7 mouse cellular contexts compared by ENCODE assay signal in the genomic region with DNA sequence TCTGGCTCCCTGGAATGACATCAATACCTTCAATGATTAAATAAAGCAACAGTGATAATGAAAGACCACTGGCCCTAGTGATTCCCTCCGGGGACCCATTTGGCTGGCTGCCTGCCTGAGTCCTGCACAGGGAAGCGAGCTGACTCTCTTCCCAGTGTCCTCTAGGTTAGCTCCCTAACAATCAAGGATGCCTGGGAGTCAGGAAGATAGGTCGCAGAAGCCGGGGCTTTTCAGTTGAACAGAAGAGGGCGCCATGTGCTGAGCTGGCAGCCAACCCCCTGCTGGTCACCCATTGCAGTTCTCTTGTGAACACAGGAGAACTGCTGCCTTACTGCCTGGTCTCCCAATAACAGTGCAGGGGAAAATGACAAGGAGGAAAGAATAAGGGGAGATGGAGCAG.
DNase-seq lines count a peak whose midpoint lies in the region; ATAC-seq and TF ChIP-seq lines count a peak whose summit lies in the region.

No protein-coding gene starts in this region.

- H3K4me2 ChIP-seq in lung, embryonic 14.5 days = no peak overlapping the region

- no peak overlapping the region for H3K27ac ChIP-seq in lung, embryonic 14.5 days (ENCODE audit: low read depth)
- H3K27ac ChIP-seq in small intestine, adult 2 months (ENCODE audit: insufficient read depth, low read depth, low read length) = no peak overlapping the region

- ATAC-seq in granulocyte monocyte progenitor cell, adult 5-6 weeks (replicated peaks; ENCODE audit: poor library complexity, severe bottlenecking) = peak; percentile 87
- no peak for ATAC-seq in lung, embryonic 14.5 days (ENCODE audit: insufficient read depth)

- peak; percentile 49 for DNase-seq in A20 (ENCODE audit: low read depth, low spot score)
- peak; percentile 69 for DNase-seq in NIH3T3 (ENCODE audit: low read depth)
- DNase-seq in cerebellum, postnatal 14 days = peak; percentile 83 to 88
- DNase-seq in kidney, postnatal 10 days = peak; percentile 79
- peak; percentile 76 for DNase-seq in lung, embryonic 14.5 days

- H3K27me3 ChIP-seq in lung, embryonic 14.5 days (ENCODE audit: insufficient read depth, low read length) = no peaks in the 10 kb centered on the region
- H3K27me3 ChIP-seq in small intestine, adult 2 months (ENCODE audit: control insufficient read depth, insufficient read depth, low read length) = no peaks in the 10 kb centered on the region

- WGBS in lung, embryonic 14.5 days = 18% methylated on average over 5 of the region's 5 CpGs
- 24% methylated on average over 5 of the region's 5 CpGs for WGBS in small intestine, adult 2 months

- no peak overlapping the region for H3K4me3 ChIP-seq in lung, embryonic 14.5 days (ENCODE audit: low read depth, low read length)
- H3K4me3 ChIP-seq in small intestine, adult 2 months (ENCODE audit: low read depth, low read length) = no peak overlapping the region

- H3K4me1 ChIP-seq in lung, embryonic 14.5 days (ENCODE audit: insufficient read depth) = peaks cover 3% of the 10 kb centered on the region; the same call in 1 of the 2 replicates
- H3K4me1 ChIP-seq in small intestine, adult 2 months (ENCODE audit: control insufficient read depth, insufficient read depth, insufficient read length, low read length) = no peaks in the 10 kb centered on the region; the same call in 1 of the 2 replicates

- no peak overlapping the region for H3K9ac ChIP-seq in lung, embryonic 14.5 days

- TF ChIP-seq POLR2A in small intestine, adult 2 months (IDR thresholded peaks at IDR 0.05; ENCODE audit: low read depth, low read length) = no peak

- peak; percentile 85 for TF ChIP-seq CTCF in lung, embryonic 14.5 days (IDR thresholded peaks at IDR 0.05; ENCODE audit: low read depth)
- TF ChIP-seq CTCF in small intestine, adult 2 months (IDR thresholded peaks at IDR 0.05; ENCODE audit: extremely low read depth, insufficient read length, insufficient replicate concordance, low read depth, low read length) = peak; percentile 72; the same call in 1 of the 2 replicates

- H3K9me3 ChIP-seq in lung, embryonic 14.5 days (ENCODE audit: low read depth, low read length) = no peaks in the 10 kb centered on the region

- H3K36me3 ChIP-seq in lung, embryonic 14.5 days (ENCODE audit: insufficient read depth) = no peaks in the 10 kb centered on the region
- no peaks in the 10 kb centered on the region for H3K36me3 ChIP-seq in small intestine, adult 2 months (ENCODE audit: control insufficient read depth, insufficient read depth, low read length)
